Mouse (Mus musculus): ENCODE measurements at regions not wholly inside any gene's neighbourhood (a gene's known extent, or its start where the extent isn't known, plus 50 kb on each side); places are given as distances from the start of the nearest gene placed in this dataset.
A peak's percentile ranks its signal among the peaks of the same experiment; 100 is the strongest.
"Not testable (repeated sequence)": the region's sequence is repeated elsewhere in the genome, so short reads cannot be mapped to it uniquely, and the experiment has no call there.

GRCm38 (mm10) chr12:104623896-104624685, 127.7 kb downstream of the Dicer1 start:
- H3K27ac ChIP-seq (ENCODE audit: low read depth): no peak overlapping the region
- ATAC-seq (no peak), DNase-seq (no peak)
- no peak overlapping the region for H3K4me3 ChIP-seq (ENCODE audit: low read depth, low read length)
- H3K4me2 ChIP-seq (ENCODE audit: low read depth, low read length): no peak overlapping the region
- H3K27me3 ChIP-seq (ENCODE audit: insufficient read depth, low read length): no peaks in the 10 kb centered on the region
- H3K9me3 ChIP-seq (ENCODE audit: low read length): no peaks in the 10 kb centered on the region
- no peak for TF ChIP-seq EP300 (IDR thresholded peaks at IDR 0.05; ENCODE audit: low read depth)
- no peak for TF ChIP-seq CTCF (IDR thresholded peaks at IDR 0.05; ENCODE audit: low read depth)
- no peaks in the 10 kb centered on the region for H3K4me1 ChIP-seq (ENCODE audit: insufficient read depth)
- no peaks in the 10 kb centered on the region for H3K36me3 ChIP-seq (replicated peaks; ENCODE audit: insufficient read depth, low read length)
- 70% methylated on average over 7 of the region's 7 CpGs for WGBS (ENCODE audit: insufficient replicate concordance)
- H3K9ac ChIP-seq (replicated peaks): no peak overlapping the region

- 23% methylated on average over 17 of the region's 17 CpGs for WGBS (ENCODE audit: insufficient replicate concordance)
- H3K36me3 ChIP-seq (replicated peaks; ENCODE audit: insufficient read depth, low read length): no peaks in the 10 kb centered on the region
- ATAC-seq: no peak
- TF ChIP-seq CTCF (IDR thresholded peaks at IDR 0.05; ENCODE audit: low read depth) (no peak), EP300 (IDR thresholded peaks at IDR 0.05; ENCODE audit: low read depth) (no peak)
- no peak overlapping the region for H3K4me3 ChIP-seq (ENCODE audit: low read depth, low read length)
- H3K27me3 ChIP-seq (ENCODE audit: insufficient read depth, low read length): no peaks in the 10 kb centered on the region
- H3K9ac ChIP-seq (replicated peaks): no peak overlapping the region
- H3K4me2 ChIP-seq (ENCODE audit: low read depth, low read length): no peak overlapping the region
- peak; percentile 37 for DNase-seq
- no peaks in the 10 kb centered on the region for H3K9me3 ChIP-seq (ENCODE audit: low read length)
- no peak overlapping the region for H3K27ac ChIP-seq (ENCODE audit: low read depth)
- H3K4me1 ChIP-seq (ENCODE audit: insufficient read depth): no peaks in the 10 kb centered on the region
Observed at GRCm38 (mm10) chr12:104617111-104617725, 134.5 kb downstream of the Dicer1 start.

- H3K4me2 ChIP-seq (ENCODE audit: low read depth, low read length): no peak overlapping the region
- no peak overlapping the region for H3K4me3 ChIP-seq (ENCODE audit: low read depth, low read length)
- ATAC-seq (no peak), DNase-seq (no peak)
- TF ChIP-seq CTCF (IDR thresholded peaks at IDR 0.05; ENCODE audit: low read depth): no peak
- no peak for TF ChIP-seq EP300 (IDR thresholded peaks at IDR 0.05; ENCODE audit: low read depth)
- H3K9me3 ChIP-seq (ENCODE audit: low read length): no peaks in the 10 kb centered on the region
- 57% methylated on average over 8 of the region's 8 CpGs for WGBS (ENCODE audit: insufficient replicate concordance)
- H3K9ac ChIP-seq (replicated peaks): no peak overlapping the region
- H3K4me1 ChIP-seq (ENCODE audit: insufficient read depth): no peaks in the 10 kb centered on the region
- H3K36me3 ChIP-seq (replicated peaks; ENCODE audit: insufficient read depth, low read length): no peaks in the 10 kb centered on the region
- no peaks in the 10 kb centered on the region for H3K27me3 ChIP-seq (ENCODE audit: insufficient read depth, low read length)
- H3K27ac ChIP-seq (ENCODE audit: low read depth): no peak overlapping the region
Observed at GRCm38 (mm10) chr12:104614240-104614639, 137.5 kb downstream of the Dicer1 start.

- H3K4me1 ChIP-seq (ENCODE audit: insufficient read depth): no peaks in the 10 kb centered on the region
- no peaks in the 10 kb centered on the region for H3K9me3 ChIP-seq (ENCODE audit: low read length)
- no peak overlapping the region for H3K4me2 ChIP-seq (ENCODE audit: low read depth, low read length)
- H3K9ac ChIP-seq (replicated peaks): no peak overlapping the region
- H3K36me3 ChIP-seq (replicated peaks; ENCODE audit: insufficient read depth, low read length): no peaks in the 10 kb centered on the region
- no peak for ATAC-seq
- no peaks in the 10 kb centered on the region for H3K27me3 ChIP-seq (ENCODE audit: insufficient read depth, low read length)
- H3K4me3 ChIP-seq (ENCODE audit: low read depth, low read length): no peak overlapping the region
- 79% methylated on average over 19 of the region's 19 CpGs for WGBS (ENCODE audit: insufficient replicate concordance)
- no peak for DNase-seq
- H3K27ac ChIP-seq (ENCODE audit: low read depth): no peak overlapping the region
- TF ChIP-seq CTCF (IDR thresholded peaks at IDR 0.05; ENCODE audit: low read depth) (no peak), EP300 (IDR thresholded peaks at IDR 0.05; ENCODE audit: low read depth) (no peak)
Observed at GRCm38 (mm10) chr12:104609767-104610166, 136.6 kb upstream of the Gsc start.

GRCm38 (mm10) chr12:104608956-104609355, 135.8 kb upstream of the Gsc start:
- DNase-seq; H3K4me2 ChIP-seq (ENCODE audit: low read depth, low read length); ATAC-seq; H3K27me3 ChIP-seq (ENCODE audit: insufficient read depth, low read length); H3K4me1 ChIP-seq (ENCODE audit: insufficient read depth); H3K4me3 ChIP-seq (ENCODE audit: low read depth, low read length); H3K9ac ChIP-seq (replicated peaks); H3K27ac ChIP-seq (ENCODE audit: low read depth); H3K36me3 ChIP-seq (replicated peaks; ENCODE audit: insufficient read depth, low read length); H3K9me3 ChIP-seq (ENCODE audit: low read length): not testable (repeated sequence)
- WGBS (ENCODE audit: insufficient replicate concordance): 87% methylated on average over 4 of the region's 4 CpGs

GRCm38 (mm10) chr12:104607410-104607809, 134.3 kb upstream of the Gsc start:
- no peaks in the 10 kb centered on the region for H3K9me3 ChIP-seq (ENCODE audit: low read length)
- no peak overlapping the region for H3K9ac ChIP-seq (replicated peaks)
- TF ChIP-seq CTCF (IDR thresholded peaks at IDR 0.05; ENCODE audit: low read depth) (no peak), EP300 (IDR thresholded peaks at IDR 0.05; ENCODE audit: low read depth) (no peak)
- no peak overlapping the region for H3K4me3 ChIP-seq (ENCODE audit: low read depth, low read length)
- H3K27ac ChIP-seq (ENCODE audit: low read depth): no peak overlapping the region
- no peaks in the 10 kb centered on the region for H3K36me3 ChIP-seq (replicated peaks; ENCODE audit: insufficient read depth, low read length)
- no peaks in the 10 kb centered on the region for H3K4me1 ChIP-seq (ENCODE audit: insufficient read depth)
- no peaks in the 10 kb centered on the region for H3K27me3 ChIP-seq (ENCODE audit: insufficient read depth, low read length)
- H3K4me2 ChIP-seq (ENCODE audit: low read depth, low read length): no peak overlapping the region
- DNase-seq (no peak), ATAC-seq (no peak)
- WGBS (ENCODE audit: insufficient replicate concordance): 62% methylated on average over 5 of the region's 5 CpGs

Data from liver, postnatal 0 days (tissue).